ENCODE assay signal across 8 mouse cellular contexts in genomic region chr16:33684162-33684702, GRCm38 (mm10). TPM values are rescaled to one million over a fixed set of nuclear protein-coding genes. Genes with fewer than 3 reads are reported as not detected.
DNase-seq lines count a peak whose midpoint lies in the region; ATAC-seq lines count a peak whose summit lies in the region.

Gene Heg1 (plus strand): TSS chr16:33684370.

- WGBS in hindbrain, embryonic 13.5 days: under 1% methylated on average over 45 of the region's 57 CpGs

- peak within 1 kb of the TSS; percentile 96 for H3K4me2 ChIP-seq in hindbrain, embryonic 13.5 days

- H3K27me3 ChIP-seq in hindbrain, embryonic 13.5 days: no peaks in the 10 kb centered on the region

- peak; percentile 76 for DNase-seq in ZHBTc4 (ENCODE audit: low read depth, low spot score)
- peak; percentile 74 to 80 for DNase-seq in cerebellum, postnatal 14 days
- peak; percentile 45 to 56 for DNase-seq in frontal cortex, postnatal 36 days (ENCODE audit: low spot score in 2 of 2)
- peak; percentile 54 to 71 for DNase-seq in left cerebral cortex, adult 18-20 months (ENCODE audit: low spot score in 2 of 2)
- DNase-seq in lung, postnatal 4 days: peak; percentile 88 to 94
- peak; percentile 73 to 74 for DNase-seq in right cerebral cortex, postnatal 10 days (ENCODE audit: low spot score in 2 of 2)
- DNase-seq in urinary bladder, postnatal 14 days (ENCODE audit: low spot score): peak; percentile 79

- peaks cover 45% of the 10 kb centered on the region for H3K4me1 ChIP-seq in hindbrain, embryonic 13.5 days (replicated peaks)

- peak within 1 kb of the TSS; percentile 76 for H3K27ac ChIP-seq in hindbrain, embryonic 13.5 days

- H3K9ac ChIP-seq in hindbrain, embryonic 13.5 days: peak within 1 kb of the TSS; percentile 94

- H3K36me3 ChIP-seq in hindbrain, embryonic 13.5 days: no peaks in the 10 kb centered on the region

- ATAC-seq in hindbrain, embryonic 13.5 days (ENCODE audit: low FRiP score): peak; percentile 71

- H3K4me3 ChIP-seq in hindbrain, embryonic 13.5 days: peak within 1 kb of the TSS; percentile 78

- no peaks in the 10 kb centered on the region for H3K9me3 ChIP-seq in hindbrain, embryonic 13.5 days

RNA-seq across cellular contexts. Expression of gene Heg1, which starts in this region (rescaled TPM):
- polyA plus RNA-seq in hindbrain, embryonic 13.5 days (2015; fragmentation: Nextera tagmentation; extraction: Ambion mirVana): 10.2 and 10.6 TPM in 2 replicates
- total RNA-seq in left cerebral cortex, adult 18-20 months (2021): 10 to 100 TPM; 25.0 to 25.2 TPM

Comparison
In these comparisons a context has a peak if more than half of its experiments do, and no peak if none do; other contexts are left out.
1. Peak in every context shown above with its lines: DNase-seq, ATAC-seq, H3K4me3 ChIP-seq and H3K27ac ChIP-seq.